Mouse (Mus musculus): ENCODE results near the gene Eif5a. TPM values are rescaled to one million over a fixed set of nuclear protein-coding genes. Genes with fewer than 3 reads are reported as not detected.
"Not testable (repeated sequence)": the region's sequence is repeated elsewhere in the genome, so short reads cannot be mapped to it uniquely, and the experiment has no call there.

Eif5a gene
- total RNA-seq, 2 experiments from 2014 or later = 408 to 425 TPM

DNA sequence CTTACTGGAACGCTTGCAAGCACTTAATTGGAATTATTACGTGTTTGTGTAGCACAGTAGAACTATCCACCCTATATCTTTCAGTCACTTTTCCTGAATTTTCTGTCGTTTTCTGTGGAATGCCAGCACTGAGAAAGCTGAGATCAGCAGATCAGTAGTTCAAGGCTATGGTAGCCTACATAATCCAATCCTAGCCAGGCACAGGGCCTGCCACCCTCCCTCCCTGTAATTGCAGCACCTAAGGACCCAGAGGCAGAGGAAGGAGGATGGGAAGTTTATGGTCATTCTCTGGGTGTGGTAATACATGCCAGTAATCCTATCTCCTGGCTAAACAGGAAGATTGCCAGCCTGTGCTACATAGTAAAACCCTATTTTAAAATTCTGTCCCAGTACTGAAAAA is 1.0 kb upstream of the Eif5a start:
- DNase-seq (ENCODE audit: low spot score) = no peak

DNA sequence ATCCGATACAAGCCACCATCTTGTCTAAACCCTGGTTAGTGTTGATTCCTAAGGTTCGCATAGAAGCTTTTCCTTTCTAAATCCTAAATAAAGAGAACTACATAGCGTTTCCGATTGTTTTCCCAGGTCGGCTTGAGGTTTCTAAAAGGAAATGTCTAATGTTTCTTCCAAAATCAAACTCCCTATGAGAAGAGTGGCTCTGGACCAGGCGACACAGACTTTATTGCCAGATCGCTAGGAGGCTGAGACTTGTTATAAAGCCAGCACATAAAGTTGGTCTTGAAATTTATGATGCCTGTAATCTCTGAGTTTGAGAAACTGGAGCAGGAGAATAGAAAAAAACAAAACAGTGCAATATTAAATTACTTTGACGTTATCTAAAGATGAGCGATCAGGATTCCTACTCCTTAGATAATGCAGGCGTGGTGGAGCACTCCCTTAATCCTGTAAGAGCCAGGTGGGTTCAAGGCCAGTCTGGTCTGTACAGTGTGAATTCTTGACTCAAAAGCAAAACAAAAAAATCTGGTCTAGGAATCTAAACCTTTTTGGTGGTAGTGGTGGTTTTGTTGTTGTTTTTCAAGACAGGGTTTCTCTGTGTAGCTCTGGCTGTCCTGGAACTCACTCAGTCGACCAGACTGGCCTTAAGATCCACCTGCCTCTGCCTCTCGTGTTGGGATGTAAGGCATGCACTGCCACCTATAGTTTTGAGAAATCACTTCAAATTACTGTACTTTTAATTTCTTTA is 426 bp upstream of the Eif5a start:
- no peak for DNase-seq (ENCODE audit: low spot score)

DNA sequence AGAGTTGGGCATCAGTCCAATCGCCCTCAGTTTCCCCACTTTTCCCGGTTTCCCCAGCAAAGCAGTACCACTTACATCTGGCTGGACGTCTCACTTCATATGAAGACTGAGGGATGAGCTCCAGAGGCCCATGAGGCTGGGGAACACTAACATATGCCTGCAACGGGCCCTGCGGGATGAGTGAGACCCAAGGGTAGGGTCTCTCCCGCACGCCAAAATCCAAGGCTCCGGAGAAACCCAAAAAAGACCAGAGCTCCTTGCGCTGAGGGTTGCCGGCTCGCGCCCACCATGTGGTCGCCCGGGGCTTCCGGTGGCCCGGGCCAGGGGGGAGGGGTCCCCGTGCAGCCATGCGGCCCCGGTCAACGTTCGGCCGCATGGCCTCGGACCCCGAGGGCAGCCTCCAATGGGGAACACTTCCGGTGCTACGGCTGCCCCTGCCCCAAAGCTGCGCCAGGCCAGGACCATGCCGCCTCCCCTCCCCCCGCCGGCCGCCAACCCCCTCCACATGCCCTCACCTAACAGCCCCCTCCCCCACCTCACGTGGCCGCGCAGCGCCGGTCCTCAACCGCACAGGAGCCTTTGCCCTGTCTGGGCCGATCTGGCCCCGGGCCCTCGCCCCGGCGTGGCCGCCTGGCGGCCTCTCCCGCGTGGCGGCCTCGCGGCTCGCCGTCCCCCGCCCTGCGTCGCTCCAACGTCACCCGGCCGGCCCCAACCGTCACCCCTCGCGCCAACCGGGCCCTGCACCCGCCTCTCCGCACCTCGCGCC is 1.3 kb downstream of the Eif5a start:
- no peak for DNase-seq (ENCODE audit: low spot score)

- DNase-seq (ENCODE audit: low spot score) = peak; percentile 91
These were observed 2.0 kb downstream of the Eif5a start for GRCm38 (mm10) chr11:69919661-69920265.

DNA sequence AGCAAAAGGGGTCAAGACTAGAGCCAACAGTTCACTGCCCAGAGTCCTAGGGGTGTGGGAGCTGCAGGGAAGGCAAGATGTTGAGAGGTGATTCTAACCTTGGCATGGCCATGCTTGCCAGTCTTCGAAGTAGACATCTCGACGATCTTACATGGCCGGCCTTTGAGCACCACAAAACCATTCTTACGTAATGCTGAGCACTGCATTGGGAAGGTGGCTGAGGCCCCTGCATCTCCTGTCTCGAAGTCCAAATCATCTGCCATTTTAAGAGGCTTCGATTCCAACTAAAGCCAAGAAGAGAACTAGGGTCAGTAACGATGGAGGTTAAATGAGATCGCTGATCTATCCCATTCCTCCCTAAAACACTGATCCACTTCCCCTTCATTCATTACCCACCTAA is 2.7 kb downstream of the Eif5a start:
- no peak for DNase-seq (ENCODE audit: low spot score)

DNA sequence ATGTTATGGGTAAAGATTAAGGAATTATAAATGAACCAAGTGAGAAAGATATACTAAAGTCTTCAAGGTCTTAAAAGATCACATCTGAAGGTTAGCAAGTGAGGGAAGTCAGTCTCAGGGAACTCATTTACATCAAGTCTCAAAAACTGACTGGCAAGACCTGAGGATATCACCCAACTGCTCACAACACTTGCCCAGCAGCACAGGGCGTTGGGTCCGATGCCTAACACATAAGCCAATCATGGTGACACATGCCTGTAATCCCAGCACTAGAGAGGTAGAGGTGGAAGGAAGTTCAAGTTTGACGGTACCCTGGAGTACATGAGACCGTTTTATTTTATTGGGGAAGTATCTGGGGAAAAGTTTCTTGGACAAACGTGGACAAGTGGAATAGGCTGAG is 3.6 kb downstream of the Eif5a start:
- no peak for DNase-seq (ENCODE audit: low spot score)

DNA sequence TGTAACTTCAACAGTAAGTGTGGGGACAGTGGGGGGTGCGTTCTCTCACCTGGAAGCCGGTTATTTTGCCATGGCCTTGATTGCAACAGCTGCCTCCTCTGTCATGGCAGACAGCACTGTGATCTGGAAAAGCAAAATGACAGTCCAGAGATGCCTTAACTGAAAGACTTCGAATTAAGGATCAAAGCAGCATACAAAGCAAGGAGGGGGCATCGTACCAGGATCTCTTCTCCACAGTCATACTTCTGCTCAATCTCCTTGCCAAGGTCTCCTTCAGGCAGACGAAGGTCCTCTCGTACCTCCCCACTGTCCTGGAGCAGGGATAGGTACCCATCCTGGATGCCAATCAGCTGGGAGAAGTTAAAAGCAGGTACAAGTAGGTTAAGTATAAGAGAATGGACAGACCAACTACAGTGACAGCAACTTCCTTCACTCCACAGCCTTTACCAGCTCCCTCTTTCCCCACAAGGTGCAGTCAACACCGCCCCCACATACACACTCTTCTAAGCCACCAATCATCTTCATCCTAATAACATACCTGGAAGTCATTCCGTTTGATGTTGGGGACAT is 4.3 kb downstream of the Eif5a start:
- no peak for DNase-seq (ENCODE audit: low spot score)

GRCm38 (mm10) chr11:69916652-69917378 is 4.9 kb downstream of the Eif5a start:
- not testable (repeated sequence) for DNase-seq (ENCODE audit: low spot score)

DNA sequence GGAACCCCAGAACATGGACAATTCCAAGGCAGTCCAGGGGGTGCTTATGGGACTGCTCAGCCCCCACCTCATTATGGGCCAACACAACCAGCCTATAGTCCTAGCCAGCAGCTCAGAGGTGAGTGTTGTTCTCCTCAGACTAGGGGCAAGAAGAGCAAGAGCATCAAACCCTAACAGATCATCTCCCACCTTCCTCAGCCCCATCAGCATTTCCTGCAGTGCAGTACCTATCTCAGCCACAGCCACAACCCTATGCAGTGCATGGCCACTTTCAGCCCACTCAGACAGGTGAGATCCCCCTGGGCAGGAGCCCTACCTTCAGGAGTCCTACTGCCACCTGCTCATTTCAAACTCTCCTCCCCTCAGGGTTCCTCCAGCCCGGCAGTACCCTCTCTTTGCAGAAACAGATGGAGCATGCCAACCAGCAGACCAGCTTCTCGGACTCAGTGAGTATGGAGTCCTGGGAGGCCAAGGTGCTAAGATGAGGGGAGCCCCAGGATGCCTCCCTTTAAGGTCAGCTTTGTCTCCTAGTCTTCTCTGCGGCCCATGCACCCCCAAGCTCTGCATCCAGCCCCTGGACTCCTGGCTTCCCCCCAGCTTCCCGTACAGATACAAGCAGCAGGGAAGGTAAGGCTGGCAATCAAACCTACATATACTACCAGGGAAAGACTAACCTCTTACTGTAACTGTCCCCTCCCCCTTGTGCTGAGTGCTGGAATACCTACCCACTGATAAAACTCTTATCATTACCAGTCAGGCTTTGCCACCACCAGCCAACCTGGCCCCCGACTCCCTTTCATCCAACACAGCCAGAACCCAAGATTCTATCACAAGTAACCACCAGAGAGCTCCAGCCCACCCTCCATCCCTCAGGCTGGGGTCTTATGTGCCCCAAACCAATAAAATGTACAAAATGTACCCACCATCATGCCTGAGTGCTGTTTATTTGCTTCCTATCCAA is 5.8 kb downstream of the Eif5a start:
- no peak for DNase-seq (ENCODE audit: low spot score)

DNA sequence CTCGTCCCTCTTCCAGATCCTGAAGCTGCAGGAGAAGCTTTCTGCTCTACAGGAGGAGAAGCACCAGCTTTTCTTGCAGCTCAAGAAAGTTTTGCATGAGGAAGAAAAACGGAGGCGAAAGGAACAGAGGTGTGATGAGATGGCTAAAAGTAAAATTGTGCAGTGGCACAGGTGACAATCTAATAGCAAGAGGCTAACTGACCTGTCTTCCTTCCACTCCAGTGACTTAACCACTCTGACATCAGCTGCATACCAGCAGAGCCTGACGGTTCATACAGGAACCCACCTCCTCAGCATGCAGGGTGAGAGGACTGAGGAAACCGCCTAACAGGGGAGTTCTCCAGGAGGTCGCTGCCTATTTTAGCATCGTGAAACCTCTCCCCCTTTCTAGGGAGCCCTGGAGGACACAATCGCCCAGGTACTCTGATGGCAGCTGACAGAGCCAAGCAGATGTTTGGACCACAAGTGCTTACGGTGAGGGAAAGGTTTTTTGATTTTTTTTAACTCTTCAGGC is 6.8 kb downstream of the Eif5a start:
- no peak for DNase-seq (ENCODE audit: low spot score)

GRCm38 (mm10) chr11:69914372-69914764 is 7.4 kb downstream of the Eif5a start:
- DNase-seq (ENCODE audit: low spot score) = no peak

GRCm38 (mm10) chr11:69913554-69914371 is 8.0 kb downstream of the Eif5a start, which contains the start of gene Gps2:
TSS of gene Gps2 (plus strand) at chr11:69913888.
- DNase-seq (ENCODE audit: low spot score) = peak; percentile 94

GRCm38 (mm10) chr11:69912716-69913530 is 8.8 kb downstream of the Eif5a start:
- DNase-seq (ENCODE audit: low spot score) = no peak

GRCm38 (mm10) chr11:69911701-69912100 is 10.1 kb downstream of the Eif5a start:
- no peak for DNase-seq (ENCODE audit: low spot score)

DNA sequence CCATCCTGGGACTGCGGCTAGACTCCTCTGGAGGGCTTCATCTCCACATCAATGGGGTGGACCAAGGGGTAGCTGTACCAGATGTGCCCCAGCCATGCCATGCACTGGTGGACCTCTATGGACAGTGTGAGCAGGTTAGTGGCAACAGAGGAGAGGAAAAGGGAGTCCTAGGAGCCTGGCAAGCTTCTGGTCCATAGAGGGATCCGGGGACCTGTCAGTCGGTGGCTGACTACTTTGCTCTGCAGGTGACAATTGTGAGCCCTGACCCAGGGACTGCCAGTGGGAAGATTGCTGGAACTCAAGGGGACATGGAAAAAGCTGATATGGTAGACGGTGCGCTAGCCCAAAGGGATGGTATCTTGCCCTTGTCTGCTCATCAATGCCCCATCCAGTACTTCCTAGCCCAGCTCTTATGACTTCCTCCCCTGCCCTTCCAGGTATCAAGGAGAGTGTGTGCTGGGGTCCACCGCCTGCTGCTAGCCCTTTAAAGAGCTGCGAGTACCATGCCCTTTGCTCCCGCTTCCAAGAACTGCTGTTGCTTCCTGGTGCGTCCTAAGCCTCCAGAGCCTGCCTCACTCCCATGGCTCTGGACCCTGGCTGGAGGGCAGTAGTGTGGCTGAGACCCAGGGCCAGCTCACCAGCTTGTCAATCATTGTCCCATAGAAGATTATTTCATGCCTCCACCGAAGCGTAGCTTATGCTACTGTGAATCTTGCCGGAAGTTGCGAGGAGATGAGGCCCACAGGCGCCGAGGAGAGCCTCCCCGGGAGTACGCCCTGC is 10.8 kb downstream of the Eif5a start:
- DNase-seq (ENCODE audit: low spot score) = no peak

- no peak for DNase-seq (ENCODE audit: low spot score)
These were observed 11.6 kb downstream of the Eif5a start for GRCm38 (mm10) chr11:69910177-69910576.

- DNase-seq (ENCODE audit: low spot score) = no peak
These were observed 12.6 kb downstream of the Eif5a start for GRCm38 (mm10) chr11:69909174-69909573.

Measured in gastrocnemius, adult 18-20 months (tissue).